Mouse (Mus musculus): Measurements from ENCODE around the gene Psg16. TPM values are rescaled to one million over a fixed set of nuclear protein-coding genes. Genes with fewer than 3 reads are reported as not detected.

The Psg16 gene
- polyA plus RNA-seq, 1 experiment from 2014 or later = 0.09 TPM

- no peaks in the 10 kb centered on the region for H3K27me3 ChIP-seq (ENCODE audit: control insufficient read depth, insufficient read depth, low read length)
- no peak overlapping the region for H3K4me2 ChIP-seq
- H3K9me3 ChIP-seq (replicated peaks; ENCODE audit: control insufficient read depth, low read length) = no peaks in the 10 kb centered on the region
- H3K4me1 ChIP-seq (ENCODE audit: control insufficient read depth, insufficient read depth, low read length) = peaks cover 4% of the 10 kb centered on the region; the same call in 1 of the 2 replicates
- WGBS (ENCODE audit: insufficient replicate concordance) = 12% methylated on average over 15 of the region's 17 CpGs
- H3K9ac ChIP-seq (ENCODE audit: low read depth, low read length) = no peak overlapping the region
- ATAC-seq (replicated peaks; ENCODE audit: insufficient number of reproducible peaks, low FRiP score, low TSS enrichment) = no peak
- H3K27ac ChIP-seq (ENCODE audit: low read depth, low read length) = no peak overlapping the region
- peaks cover 35% of the 10 kb centered on the region for H3K36me3 ChIP-seq (ENCODE audit: control insufficient read depth, insufficient read depth, low read length)
- no peak overlapping the region for H3K4me3 ChIP-seq (ENCODE audit: low read depth, low read length)
Measured at GRCm38 (mm10) chr7:17050933-17051594, 22.8 kb upstream of the Psg16 start.

GRCm38 (mm10) chr7:17054325-17054989, 19.4 kb upstream of the Psg16 start:
- no peak overlapping the region for H3K4me3 ChIP-seq (ENCODE audit: low read depth, low read length)
- no peaks in the 10 kb centered on the region for H3K9me3 ChIP-seq (replicated peaks; ENCODE audit: control insufficient read depth, low read length)
- ATAC-seq (replicated peaks; ENCODE audit: insufficient number of reproducible peaks, low FRiP score, low TSS enrichment) = no peak
- H3K27me3 ChIP-seq (ENCODE audit: control insufficient read depth, insufficient read depth, low read length) = no peaks in the 10 kb centered on the region
- peaks cover 16% of the 10 kb centered on the region for H3K36me3 ChIP-seq (ENCODE audit: control insufficient read depth, insufficient read depth, low read length)
- H3K9ac ChIP-seq (ENCODE audit: low read depth, low read length) = no peak overlapping the region
- WGBS (ENCODE audit: insufficient replicate concordance) = 87% methylated on average over 15 of the region's 16 CpGs
- H3K27ac ChIP-seq (ENCODE audit: low read depth, low read length) = no peak overlapping the region
- no peak overlapping the region for H3K4me2 ChIP-seq
- H3K4me1 ChIP-seq (ENCODE audit: control insufficient read depth, insufficient read depth, low read length) = peaks cover 29% of the 10 kb centered on the region

- Histone ChIP-seq H3K4me1 (ENCODE audit: control insufficient read depth, insufficient read depth, low read length) (peaks cover 39% of the 10 kb centered on the region), H3K9me3 (replicated peaks; ENCODE audit: control insufficient read depth, low read length) (no peaks in the 10 kb centered on the region), H3K36me3 (ENCODE audit: control insufficient read depth, insufficient read depth, low read length) (peaks cover 13% of the 10 kb centered on the region), H3K9ac (ENCODE audit: low read depth, low read length) (no peak overlapping the region), H3K4me2 (peak overlapping the region; percentile 98), H3K4me3 (ENCODE audit: low read depth, low read length) (peak overlapping the region; percentile 68), H3K27ac (ENCODE audit: low read depth, low read length) (peak overlapping the region; percentile 99), H3K27me3 (ENCODE audit: control insufficient read depth, insufficient read depth, low read length) (no peaks in the 10 kb centered on the region)
- ATAC-seq (replicated peaks; ENCODE audit: insufficient number of reproducible peaks, low FRiP score, low TSS enrichment) = no peak
- 85% methylated on average over 4 of the region's 4 CpGs for WGBS (ENCODE audit: insufficient replicate concordance)
Measured at GRCm38 (mm10) chr7:17055287-17055946, 18.4 kb upstream of the Psg16 start.

- no peaks in the 10 kb centered on the region for H3K9me3 ChIP-seq (replicated peaks; ENCODE audit: control insufficient read depth, low read length)
- peak overlapping the region; percentile 99 for H3K27ac ChIP-seq (ENCODE audit: low read depth, low read length)
- H3K4me2 ChIP-seq = peak overlapping the region; percentile 98
- peak overlapping the region; percentile 80 for H3K9ac ChIP-seq (ENCODE audit: low read depth, low read length)
- no peaks in the 10 kb centered on the region for H3K27me3 ChIP-seq (ENCODE audit: control insufficient read depth, insufficient read depth, low read length)
- ATAC-seq (replicated peaks; ENCODE audit: insufficient number of reproducible peaks, low FRiP score, low TSS enrichment) = peak; percentile 71
- H3K4me1 ChIP-seq (ENCODE audit: control insufficient read depth, insufficient read depth, low read length) = peaks cover 42% of the 10 kb centered on the region
- peak overlapping the region; percentile 68 for H3K4me3 ChIP-seq (ENCODE audit: low read depth, low read length)
- peaks cover 13% of the 10 kb centered on the region for H3K36me3 ChIP-seq (ENCODE audit: control insufficient read depth, insufficient read depth, low read length)
- WGBS (ENCODE audit: insufficient replicate concordance) = under 1% methylated on average over 42 of the region's 42 CpGs
Measured at GRCm38 (mm10) chr7:17056081-17056581, 17.7 kb upstream of the Psg16 start.

- Histone ChIP-seq H3K4me1 (ENCODE audit: control insufficient read depth, insufficient read depth, low read length) (peaks cover 48% of the 10 kb centered on the region), H3K9me3 (replicated peaks; ENCODE audit: control insufficient read depth, low read length) (no peaks in the 10 kb centered on the region), H3K27ac (ENCODE audit: low read depth, low read length) (peak overlapping the region; percentile 99), H3K36me3 (ENCODE audit: control insufficient read depth, insufficient read depth, low read length) (peaks cover 13% of the 10 kb centered on the region), H3K27me3 (ENCODE audit: control insufficient read depth, insufficient read depth, low read length) (no peaks in the 10 kb centered on the region), H3K4me3 (ENCODE audit: low read depth, low read length) (peak overlapping the region; percentile 68), H3K4me2 (peak overlapping the region; percentile 98), H3K9ac (ENCODE audit: low read depth, low read length) (peak overlapping the region; percentile 80)
- WGBS (ENCODE audit: insufficient replicate concordance) = 25% methylated on average over 14 of the region's 14 CpGs
- peak; percentile 46 for ATAC-seq (replicated peaks; ENCODE audit: insufficient number of reproducible peaks, low FRiP score, low TSS enrichment)
Measured at GRCm38 (mm10) chr7:17056601-17057523, 17.0 kb upstream of the Psg16 start.

GRCm38 (mm10) chr7:17058071-17058689, 15.7 kb upstream of the Psg16 start:
- Histone ChIP-seq H3K9ac (ENCODE audit: low read depth, low read length) (peak overlapping the region; percentile 75), H3K27ac (ENCODE audit: low read depth, low read length) (peak overlapping the region; percentile 99), H3K36me3 (ENCODE audit: control insufficient read depth, insufficient read depth, low read length) (peaks cover 13% of the 10 kb centered on the region), H3K4me2 (peak overlapping the region; percentile 78), H3K27me3 (ENCODE audit: control insufficient read depth, insufficient read depth, low read length) (no peaks in the 10 kb centered on the region), H3K4me3 (ENCODE audit: low read depth, low read length) (peak overlapping the region; percentile 27), H3K4me1 (ENCODE audit: control insufficient read depth, insufficient read depth, low read length) (peaks cover 53% of the 10 kb centered on the region), H3K9me3 (replicated peaks; ENCODE audit: control insufficient read depth, low read length) (no peaks in the 10 kb centered on the region)
- peak; percentile 74 for ATAC-seq (replicated peaks; ENCODE audit: insufficient number of reproducible peaks, low FRiP score, low TSS enrichment)
- 2% methylated on average over 16 of the region's 16 CpGs for WGBS (ENCODE audit: insufficient replicate concordance)

- H3K27me3 ChIP-seq (ENCODE audit: control insufficient read depth, insufficient read depth, low read length) = no peaks in the 10 kb centered on the region
- H3K36me3 ChIP-seq (ENCODE audit: control insufficient read depth, insufficient read depth, low read length) = peaks cover 6% of the 10 kb centered on the region
- no peaks in the 10 kb centered on the region for H3K9me3 ChIP-seq (replicated peaks; ENCODE audit: control insufficient read depth, low read length)
- peak overlapping the region; percentile 75 for H3K9ac ChIP-seq (ENCODE audit: low read depth, low read length)
- H3K4me2 ChIP-seq = peak overlapping the region; percentile 78
- H3K4me3 ChIP-seq (ENCODE audit: low read depth, low read length) = peak overlapping the region; percentile 50
- 53% methylated on average over 8 of the region's 8 CpGs for WGBS (ENCODE audit: insufficient replicate concordance)
- peaks cover 53% of the 10 kb centered on the region for H3K4me1 ChIP-seq (ENCODE audit: control insufficient read depth, insufficient read depth, low read length)
- no peak for ATAC-seq (replicated peaks; ENCODE audit: insufficient number of reproducible peaks, low FRiP score, low TSS enrichment)
- H3K27ac ChIP-seq (ENCODE audit: low read depth, low read length) = peak overlapping the region; percentile 99
Measured at GRCm38 (mm10) chr7:17058816-17059462, 14.9 kb upstream of the Psg16 start.
